Mouse (Mus musculus) liver, embryonic 14.5 days (tissue): ENCODE measurements around the gene Kalrn.

Experiments used
- CTCF ChIP-seq: IDR thresholded peaks from 2 replicates; pipeline ENCODE4 v1.5.1; 2016; ENCODE audit warnings: antibody characterized with exemption, low read depth, control low read depth
- EP300 ChIP-seq: IDR thresholded peaks from 2 replicates; pipeline ENCODE4 v1.6.1; 2016; ENCODE audit warnings: antibody characterized with exemption, low read depth

DNA sequence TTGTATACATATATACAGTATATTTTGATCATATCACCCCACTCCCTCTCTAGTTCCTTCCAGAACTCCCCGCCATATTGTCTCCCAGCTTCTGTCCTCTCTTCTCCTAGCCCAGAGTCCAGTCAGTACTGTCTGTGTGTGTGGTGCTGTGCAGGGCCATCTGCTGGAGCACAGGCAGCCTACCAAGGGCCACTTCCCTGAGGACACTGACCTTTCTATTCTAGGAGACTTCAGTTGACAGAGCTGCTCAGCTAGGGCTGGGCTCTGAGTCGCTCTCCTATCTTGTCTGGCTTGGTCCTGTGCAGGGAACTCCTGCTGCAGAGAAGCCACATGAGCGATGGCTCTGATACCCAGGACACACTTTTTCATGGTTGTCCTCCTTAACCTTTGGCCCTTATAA, 577.8 kb downstream of the Kalrn start:
- TF ChIP-seq CTCF (no peak), EP300 (no peak)
